Mouse (Mus musculus) megakaryocyte-erythroid progenitor cell, adult 5-6 weeks (primary cell): Measurements from ENCODE around the gene Nckap1l. TPM values are rescaled to one million over a fixed set of nuclear protein-coding genes. Genes with fewer than 3 reads are reported as not detected.

ENCODE experiments used
- ATAC-seq: replicated peaks from 2 replicates; pipeline ENCODE4 v1.8.0; 2016; ENCODE audit warnings: mild to moderate bottlenecking, inconsistent platforms; ENCODE audit not compliant: severe bottlenecking, poor library complexity, low FRiP score, low TSS enrichment
- total RNA-seq, 2 experiments: library from RNA; stranded (forward) in 1 of 2; stranded (reverse) in 1 of 2; fragments of 200-1000, 215-1000 nt in 1 of 2; fragments of >200 nt in 1 of 2; fragmentation: Nextera tagmentation in 1 of 2; gene quantifications; 2 replicates each; pipeline ENCODE4 v1.2.3; 2014 to 2017

The Nckap1l gene
- total RNA-seq, 2 experiments from 2014 or later = 40.1 to 60.4 TPM

GRCm38 (mm10) chr15:103534054-103534620 is 80.5 kb downstream of the Nckap1l start:
- ATAC-seq = no peak

GRCm38 (mm10) chr15:103535030-103535429 is 81.4 kb downstream of the Nckap1l start:
- no peak for ATAC-seq

GRCm38 (mm10) chr15:103535786-103536185 is 82.2 kb downstream of the Nckap1l start:
- ATAC-seq = no peak

DNA sequence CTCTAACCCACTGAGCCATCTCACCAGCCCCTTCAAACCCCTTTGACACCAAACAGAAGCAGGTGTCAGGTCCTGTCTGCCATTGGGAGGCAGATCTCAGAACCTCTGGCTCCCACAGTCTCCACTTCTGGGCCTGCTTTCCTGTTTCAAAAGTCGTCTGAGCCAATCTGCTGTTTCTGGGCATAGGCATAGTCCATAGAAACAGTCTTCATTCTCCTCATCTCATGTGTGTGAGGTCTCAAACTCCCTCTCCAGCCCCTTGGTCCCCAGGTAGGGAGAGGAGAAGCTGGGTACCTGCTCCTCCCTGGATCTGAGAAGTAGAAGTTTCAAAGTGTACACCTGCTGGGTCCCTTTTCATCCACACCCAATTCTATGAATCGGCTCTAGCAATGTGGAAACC is 82.9 kb downstream of the Nckap1l start:
- ATAC-seq = no peak

DNA sequence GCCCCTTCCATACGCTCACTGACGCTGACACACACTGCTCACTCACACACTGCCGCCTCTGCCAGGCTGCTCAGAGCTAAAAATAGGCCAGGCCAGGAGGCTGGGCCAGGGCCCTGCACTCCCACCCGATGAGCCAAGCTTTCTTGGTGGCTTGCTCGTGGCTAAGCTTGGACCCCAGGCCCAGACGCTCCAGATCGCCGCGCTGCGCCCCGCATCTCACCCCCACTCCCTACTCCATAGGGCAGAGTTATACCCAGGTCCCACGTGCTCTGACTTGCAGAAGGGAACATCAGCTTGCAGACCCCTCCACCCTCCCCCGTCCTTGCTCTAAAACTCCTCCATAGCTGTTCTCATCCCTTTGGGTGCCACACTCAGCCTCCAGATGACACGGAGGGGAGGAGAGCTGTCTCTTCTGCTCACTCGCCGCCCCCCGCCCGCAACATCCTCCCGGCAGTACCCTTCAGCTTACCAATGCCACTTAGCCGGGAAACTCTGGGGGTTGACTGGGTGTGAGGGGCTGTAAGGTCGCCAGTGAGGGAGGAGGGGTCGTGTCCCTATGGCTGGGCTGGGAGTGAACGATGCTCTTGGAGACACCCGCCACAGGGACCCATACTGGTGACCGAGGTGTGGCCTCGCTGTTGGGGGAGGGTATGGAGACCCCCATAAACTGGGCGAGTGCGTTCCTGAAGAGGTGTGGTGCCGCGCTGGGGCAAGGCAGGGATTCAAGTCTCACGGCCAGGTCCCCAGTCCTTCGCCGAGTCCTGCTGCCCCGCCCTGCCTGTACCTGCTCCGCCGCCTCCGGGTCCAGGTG is 83.6 kb downstream of the Nckap1l start:
- no peak for ATAC-seq

DNA sequence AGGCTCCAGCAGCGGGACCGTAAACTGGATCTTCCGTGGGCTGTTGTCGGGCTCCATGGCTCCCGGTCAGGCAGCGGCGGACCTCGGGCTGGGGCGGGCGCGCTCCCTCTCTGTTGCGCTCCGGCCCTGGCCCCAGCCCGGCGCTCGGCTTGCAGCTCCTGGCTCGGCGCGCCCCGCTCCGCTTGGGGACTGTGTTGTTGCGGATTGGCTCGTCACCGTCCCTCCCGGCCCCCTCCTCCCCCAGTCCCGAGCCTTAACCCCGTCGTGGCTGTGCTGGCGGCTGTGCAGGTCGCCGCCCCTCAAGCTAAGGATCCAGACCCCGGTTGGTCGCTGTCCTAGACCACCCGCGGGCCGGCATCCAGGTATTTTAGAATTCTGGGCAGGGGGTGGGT is 84.2 kb downstream of the Nckap1l start, which contains the start of gene Ppp1r1a:
TSS of gene Ppp1r1a (minus strand) at position 182 of the 392 bp plus-strand sequence.
- ATAC-seq = no peak

DNA sequence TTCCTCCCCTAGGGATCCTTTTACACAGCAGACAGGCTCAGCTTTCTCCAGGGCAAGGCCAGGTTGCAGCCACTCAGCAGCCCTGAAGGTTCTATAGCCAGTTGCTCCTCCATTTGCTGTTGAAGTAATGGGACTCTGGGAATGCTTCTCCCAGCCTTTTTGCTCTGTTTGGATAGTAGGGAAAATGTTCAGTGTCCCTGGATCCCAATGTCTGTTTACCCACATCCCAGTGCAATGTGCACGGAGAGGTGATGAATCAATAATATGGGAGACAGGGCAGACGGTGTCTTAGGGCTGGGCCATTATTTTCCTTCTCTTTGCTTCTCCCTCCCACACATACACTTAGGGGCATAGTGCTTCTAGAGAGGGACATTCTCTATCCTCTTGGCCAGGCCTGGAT is 85.7 kb downstream of the Nckap1l start:
- no peak for ATAC-seq

DNA sequence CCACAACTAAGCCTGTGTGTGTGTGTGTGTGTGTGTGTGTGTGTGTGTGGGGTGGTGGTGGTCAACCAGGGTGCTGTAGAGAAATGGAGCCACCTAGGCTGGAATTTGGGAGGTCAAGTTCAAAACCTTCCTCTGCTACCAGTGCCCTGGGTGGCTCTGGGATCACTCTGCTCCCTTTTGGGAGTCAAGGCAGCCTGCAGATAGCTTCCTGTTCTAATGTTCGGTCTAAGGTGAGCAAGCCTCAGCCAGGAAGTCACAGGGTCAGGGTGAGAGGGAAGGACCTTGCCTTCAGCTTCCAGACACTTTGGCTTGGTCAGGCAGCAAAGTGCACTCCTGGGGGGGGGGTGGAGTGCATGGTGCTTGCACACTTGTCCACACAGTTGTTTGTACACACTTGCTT is 87.1 kb downstream of the Nckap1l start:
- no peak for ATAC-seq

- no peak for ATAC-seq
Measured at GRCm38 (mm10) chr15:103542526-103542925, 88.9 kb downstream of the Nckap1l start.

GRCm38 (mm10) chr15:103547983-103548382 is 94.4 kb downstream of the Nckap1l start:
- no peak for ATAC-seq

Other genes with a start within 250 kb of the Nckap1l start
- gene Cbx5, start 214.0 kb upstream of the Nckap1l start, total RNA-seq (2014; fragmentation: Nextera tagmentation) = 151 and 165 TPM in 2 replicates
- gene Cbx5, start 214.0 kb upstream of the Nckap1l start, total RNA-seq (2017) = 183 and 300 TPM in 2 replicates
- 845 and 937 TPM in 2 replicates for gene Hnrnpa1, start 213.4 kb upstream of the Nckap1l start, total RNA-seq (2014; fragmentation: Nextera tagmentation)
- 2,161 and 2,727 TPM in 2 replicates for gene Hnrnpa1, start 213.4 kb upstream of the Nckap1l start, total RNA-seq (2017)
- gene Nfe2, start 195.4 kb upstream of the Nckap1l start, total RNA-seq (2014; fragmentation: Nextera tagmentation) = 145 and 147 TPM in 2 replicates
- 124 and 142 TPM in 2 replicates for gene Nfe2, start 195.4 kb upstream of the Nckap1l start, total RNA-seq (2017)
- 218 and 249 TPM in 2 replicates for gene Copz1, start 181.1 kb upstream of the Nckap1l start, total RNA-seq (2014; fragmentation: Nextera tagmentation)
- 53.9 and 91.2 TPM in 2 replicates for gene Copz1, start 181.1 kb upstream of the Nckap1l start, total RNA-seq (2017)
- 0.49 TPM in 1 of 2 replicates, not detected in the other for gene Gpr84, start 143.2 kb upstream of the Nckap1l start, total RNA-seq (2014; fragmentation: Nextera tagmentation)
- 0.34 and 1.3 TPM in 2 replicates for gene Gpr84, start 143.2 kb upstream of the Nckap1l start, total RNA-seq (2017)
- 23.4 and 28.7 TPM in 2 replicates for gene Zfp385a, start 113.7 kb upstream of the Nckap1l start, total RNA-seq (2014; fragmentation: Nextera tagmentation)
- 1.7 and 2.1 TPM in 2 replicates for gene Zfp385a, start 113.7 kb upstream of the Nckap1l start, total RNA-seq (2017)
- 51.5 and 56.4 TPM in 2 replicates for gene Itga5, start 87.0 kb upstream of the Nckap1l start, total RNA-seq (2014; fragmentation: Nextera tagmentation)
- 11.5 and 11.8 TPM in 2 replicates for gene Itga5, start 87.0 kb upstream of the Nckap1l start, total RNA-seq (2017)
- gene Gtsf1, start 23.3 kb upstream of the Nckap1l start, total RNA-seq (2014; fragmentation: Nextera tagmentation) = not detected in 2 replicates
- gene Gtsf1, start 23.3 kb upstream of the Nckap1l start, total RNA-seq (2017) = not detected in 2 replicates
- gene Gtsf2, start 5.3 kb upstream of the Nckap1l start, total RNA-seq (2014; fragmentation: Nextera tagmentation) = not detected in 2 replicates
- gene Gtsf2, start 5.3 kb upstream of the Nckap1l start, total RNA-seq (2017) = not detected in 2 replicates
- gene Pde1b, start 49.2 kb downstream of the Nckap1l start, total RNA-seq (2014; fragmentation: Nextera tagmentation) = 3.6 and 5.8 TPM in 2 replicates
- 1.3 and 1.5 TPM in 2 replicates for gene Pde1b, start 49.2 kb downstream of the Nckap1l start, total RNA-seq (2017)
- not detected in 2 replicates for gene Ppp1r1a, start 84.2 kb downstream of the Nckap1l start, total RNA-seq (2014; fragmentation: Nextera tagmentation)
- gene Ppp1r1a, start 84.2 kb downstream of the Nckap1l start, total RNA-seq (2017) = not detected in 2 replicates
- not detected in 2 replicates for gene Glycam1, start 111.3 kb downstream of the Nckap1l start, total RNA-seq (2014; fragmentation: Nextera tagmentation)
- gene Glycam1, start 111.3 kb downstream of the Nckap1l start, total RNA-seq (2017) = not detected in 2 replicates